Mouse (Mus musculus) brain, embryonic 14.5 days (tissue): ENCODE results near the gene Arid2.

Experiments used
- CTCF ChIP-seq: fragments of 200-500 bp; IDR thresholded peaks from 2 replicates; pipeline ENCODE4 v1.5.1; 2012; ENCODE audit warnings: inconsistent platforms, mild to moderate bottlenecking, moderate library complexity, borderline replicate concordance; ENCODE audit not compliant: insufficient read depth, insufficient read length; ENCODE audit errors: extremely low read depth
- POLR2A ChIP-seq: fragments of 200-500 bp; IDR thresholded peaks from 2 replicates; pipeline ENCODE4 v1.6.1; 2012; ENCODE audit warnings: mild to moderate bottlenecking, inconsistent platforms, borderline replicate concordance; ENCODE audit not compliant: poor library complexity, insufficient read depth, insufficient read length, severe bottlenecking; ENCODE audit errors: extremely low read depth

DNA sequence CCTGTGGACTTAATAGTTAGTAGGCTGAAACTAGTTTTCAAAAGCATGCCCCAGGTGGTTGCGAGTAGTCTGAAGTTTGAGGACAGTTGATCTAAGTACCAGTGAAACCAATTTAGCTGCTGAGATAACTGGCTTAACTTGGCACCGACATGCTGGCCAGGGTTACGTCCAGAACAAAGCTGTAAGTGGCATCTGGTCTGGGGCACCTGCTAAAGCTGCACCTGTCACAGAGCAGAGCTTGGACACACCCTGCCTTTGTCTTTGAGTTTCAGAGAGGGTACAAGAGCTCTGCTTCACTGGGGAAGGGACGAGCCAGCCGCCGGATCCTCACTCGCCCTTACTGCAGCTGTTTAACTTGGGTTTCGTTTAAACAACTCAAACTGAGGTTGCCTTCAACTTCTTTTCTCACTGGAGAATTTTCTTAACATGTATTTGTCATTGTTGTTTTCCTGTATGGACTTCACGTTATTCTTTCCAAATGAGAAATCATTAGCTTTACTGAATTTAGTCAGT, 9.8 kb downstream of the Arid2 start:
- TF ChIP-seq CTCF (no peak), POLR2A (no peak)
